Mouse (Mus musculus) liver, adult 2 months (tissue): ENCODE results near the gene She. TPM values are rescaled to one million over a fixed set of nuclear protein-coding genes. Genes with fewer than 3 reads are reported as not detected.
A peak's percentile ranks its signal among the peaks of the same experiment; 100 is the strongest.
"Not testable (repeated sequence)": the region's sequence is repeated elsewhere in the genome, so short reads cannot be mapped to it uniquely, and the experiment has no call there.

Source experiments
- DNase-seq: peaks from one replicate; pipeline ENCODE4 v3.0.0-alpha.2; 2011; ENCODE audit warnings: low read depth, low spot score; ENCODE audit errors: extremely low read depth
- H3K27ac ChIP-seq: fragments of 200-500 bp; replicated peaks from 2 replicates; pipeline ENCODE4 v1.5.1; 2012; ENCODE audit warnings: low read depth, mild to moderate bottlenecking, control low read depth, inconsistent platforms, low read length; ENCODE audit not compliant: insufficient read depth
- H3K27me3 ChIP-seq: fragments of 200-500 bp; 2 replicates; pipeline ENCODE4 v1.6.1; 2012; ENCODE audit warnings: mild to moderate bottlenecking, moderate library complexity, low read length, inconsistent platforms; ENCODE audit not compliant: control insufficient read depth, insufficient read depth
- H3K36me3 ChIP-seq: fragments of 200-500 bp; 2 replicates; pipeline ENCODE4 v1.6.1; 2012; ENCODE audit warnings: low read length, inconsistent platforms; ENCODE audit not compliant: control insufficient read depth, insufficient read depth
- H3K4me1 ChIP-seq: fragments of 200-500 bp; 2 replicates; pipeline ENCODE4 v1.6.1; 2011; ENCODE audit warnings: low read length; ENCODE audit not compliant: control insufficient read depth, insufficient read depth
- H3K4me3 ChIP-seq: fragments of 200-500 bp; 2 replicates; pipeline ENCODE4 v1.5.1; 2011; ENCODE audit warnings: low read depth, mild to moderate bottlenecking, control low read depth, low read length, moderate library complexity; ENCODE audit not compliant: insufficient read depth
- H3K79me2 ChIP-seq: fragments of 200-500 bp; 2 replicates; pipeline ENCODE4 v1.6.1; 2012; ENCODE audit warnings: inconsistent platforms, mild to moderate bottlenecking, low read length, moderate library complexity; ENCODE audit not compliant: control insufficient read depth, insufficient read depth
- H3K9ac ChIP-seq: fragments of 200-500 bp; 2 replicates; pipeline ENCODE4 v1.6.1; 2012; ENCODE audit warnings: low read depth, mild to moderate bottlenecking, control low read depth, inconsistent platforms, low read length
- CTCF ChIP-seq: fragments of 200-500 bp; IDR thresholded peaks from 2 replicates; pipeline ENCODE4 v1.5.1; 2011; ENCODE audit warnings: low read depth, low read length, control low read depth
- POLR2A ChIP-seq: fragments of 200-500 bp; IDR thresholded peaks from 2 replicates; pipeline ENCODE4 v1.6.1; 2011; ENCODE audit warnings: low read length, control low read depth; ENCODE audit not compliant: insufficient read depth; ENCODE audit errors: extremely low read depth
- WGBS: fragments of 180-500 bp; shearing (Covaris S2); methylation state at CpG from one replicate; pipeline ENCODE4 v1.1.7; 2018; 5-methylcytosine and 5-hydroxymethylcytosine counted together
- polyA plus RNA-seq: library from polyadenylated mRNA; depleted of rRNA; stranded (reverse); fragments of >200 nt; gene quantifications from 2 replicates; pipeline ENCODE4 v1.2.3, GENCODE M21; 2012
- total RNA-seq: library from RNA; depleted of rRNA; stranded (reverse); fragments of >200 nt; gene quantifications from 2 replicates; pipeline ENCODE4 v1.2.3, GENCODE M21; 2014

The She gene
- total and polyA plus RNA-seq, 2 experiments: 0.78 to 2.5 TPM

DNA sequence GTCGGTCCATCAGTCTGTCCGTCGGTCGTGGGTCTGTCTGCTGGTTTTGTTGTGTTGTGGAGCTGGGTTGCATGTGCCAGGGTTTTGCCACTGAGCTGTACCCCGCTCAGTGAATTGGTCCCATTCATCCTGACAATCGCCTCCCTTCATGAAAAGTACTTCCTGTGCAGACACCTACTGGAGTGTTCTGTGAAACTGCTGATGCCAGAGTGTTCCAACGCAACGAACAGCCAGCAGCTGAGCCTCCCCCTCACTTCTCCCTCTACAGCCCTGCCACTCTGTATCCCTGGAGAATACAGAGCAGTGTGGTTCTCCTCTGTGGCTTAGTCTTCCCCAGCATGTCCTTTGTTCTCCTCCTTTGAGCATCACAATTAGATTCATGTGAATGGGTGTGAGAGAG, 27.7 kb downstream of the She start:
- no peak for DNase-seq
- no peaks in the 10 kb centered on the region for H3K79me2 ChIP-seq
- H3K4me3 ChIP-seq: no peak overlapping the region
- no peaks in the 10 kb centered on the region for H3K36me3 ChIP-seq
- no peak overlapping the region for H3K9ac ChIP-seq
- no peak for TF ChIP-seq POLR2A
- no peak for TF ChIP-seq CTCF
- H3K27me3 ChIP-seq: no peaks in the 10 kb centered on the region
- H3K4me1 ChIP-seq: peaks cover 13% of the 10 kb centered on the region; the same call in 1 of the 2 replicates
- 71% methylated on average over 8 of the region's 8 CpGs for WGBS
- H3K27ac ChIP-seq: no peak overlapping the region

DNA sequence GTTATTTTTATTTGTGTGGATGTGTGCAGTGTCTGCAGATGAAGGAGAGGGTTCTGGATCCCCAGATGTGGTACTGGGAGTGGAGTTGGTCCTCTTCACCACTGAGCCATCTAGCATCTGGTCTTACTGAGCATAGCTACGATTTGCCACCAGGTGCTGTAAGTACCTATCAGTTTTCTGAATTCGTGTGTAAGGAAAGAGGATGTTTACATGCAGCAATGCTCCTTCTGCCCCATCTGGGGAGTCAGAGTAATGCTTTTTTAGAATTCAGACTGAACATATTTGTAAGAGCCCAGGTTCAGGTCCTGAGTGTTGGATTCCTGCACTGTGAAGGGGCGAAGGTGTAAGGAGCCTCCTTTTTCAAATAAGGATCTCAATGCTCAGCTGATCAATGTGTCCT, 28.8 kb downstream of the She start:
- no peak for DNase-seq
- no peaks in the 10 kb centered on the region for H3K79me2 ChIP-seq
- TF ChIP-seq CTCF (no peak), POLR2A (no peak)
- no peak overlapping the region for H3K27ac ChIP-seq
- 77% methylated on average over 3 of the region's 3 CpGs for WGBS
- no peaks in the 10 kb centered on the region for H3K27me3 ChIP-seq
- H3K9ac ChIP-seq: no peak overlapping the region
- peaks cover 11% of the 10 kb centered on the region; the same call in 1 of the 2 replicates for H3K4me1 ChIP-seq
- H3K36me3 ChIP-seq: no peaks in the 10 kb centered on the region
- H3K4me3 ChIP-seq: no peak overlapping the region

DNA sequence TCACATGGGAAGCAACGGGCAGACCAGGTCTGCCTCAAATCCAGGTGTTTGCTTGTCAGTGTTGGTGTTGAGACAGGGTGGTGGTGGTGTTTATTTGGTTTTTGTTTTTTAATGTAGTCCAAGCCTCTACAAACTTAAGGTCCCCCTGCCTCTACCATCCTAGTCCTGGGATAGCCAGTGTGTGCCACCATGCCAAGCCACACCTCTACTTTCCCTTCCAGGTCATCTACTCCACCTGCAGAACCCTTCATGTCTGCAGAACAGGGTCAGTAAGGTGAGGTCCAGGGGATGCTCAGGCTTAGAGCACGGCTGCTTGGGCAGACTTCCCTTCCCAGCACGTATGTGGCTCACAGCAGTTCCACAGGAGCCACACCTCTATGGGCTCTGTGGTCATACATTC, 29.2 kb downstream of the She start:
- TF ChIP-seq POLR2A: no peak
- no peak for TF ChIP-seq CTCF
- H3K27me3 ChIP-seq: no peaks in the 10 kb centered on the region
- no peak for DNase-seq
- no peak overlapping the region for H3K27ac ChIP-seq
- no peaks in the 10 kb centered on the region for H3K79me2 ChIP-seq
- H3K4me3 ChIP-seq: no peak overlapping the region
- peaks cover 11% of the 10 kb centered on the region; the same call in 1 of the 2 replicates for H3K4me1 ChIP-seq
- no peaks in the 10 kb centered on the region for H3K36me3 ChIP-seq
- WGBS: 54% methylated on average over 3 of the region's 3 CpGs
- H3K9ac ChIP-seq: no peak overlapping the region

DNA sequence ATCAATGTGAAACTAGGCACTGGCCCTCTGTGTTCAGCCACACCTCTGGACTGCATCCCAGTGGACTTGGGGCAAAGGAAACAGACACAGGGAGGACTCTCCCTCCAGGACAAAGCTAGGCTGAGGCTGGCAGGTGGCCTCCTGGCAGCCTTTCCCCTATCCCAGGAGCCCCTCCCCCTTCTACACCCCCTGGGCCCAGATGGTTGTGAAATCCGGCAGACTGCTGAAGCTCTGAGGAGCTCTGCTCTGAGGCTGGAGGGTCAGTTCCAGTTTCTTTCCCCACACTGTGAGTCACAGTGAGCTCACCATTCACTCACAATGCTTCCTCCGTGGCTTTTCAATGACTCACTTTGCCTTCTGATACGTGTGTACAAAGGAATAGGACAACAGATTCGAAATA, 29.9 kb downstream of the She start:
- Histone ChIP-seq H3K4me3 (no peak overlapping the region), H3K27ac (0 out of 2 replicates have a peak overlapping the region, but pooled peaks have one; percentile 2), H3K4me1 (peaks cover 11% of the 10 kb centered on the region; the same call in 1 of the 2 replicates), H3K79me2 (no peaks in the 10 kb centered on the region), H3K27me3 (no peaks in the 10 kb centered on the region), H3K9ac (no peak overlapping the region), H3K36me3 (no peaks in the 10 kb centered on the region)
- TF ChIP-seq CTCF (no peak), POLR2A (no peak)
- peak; percentile 89 for DNase-seq
- WGBS: 11% methylated on average over 4 of the region's 4 CpGs

DNA sequence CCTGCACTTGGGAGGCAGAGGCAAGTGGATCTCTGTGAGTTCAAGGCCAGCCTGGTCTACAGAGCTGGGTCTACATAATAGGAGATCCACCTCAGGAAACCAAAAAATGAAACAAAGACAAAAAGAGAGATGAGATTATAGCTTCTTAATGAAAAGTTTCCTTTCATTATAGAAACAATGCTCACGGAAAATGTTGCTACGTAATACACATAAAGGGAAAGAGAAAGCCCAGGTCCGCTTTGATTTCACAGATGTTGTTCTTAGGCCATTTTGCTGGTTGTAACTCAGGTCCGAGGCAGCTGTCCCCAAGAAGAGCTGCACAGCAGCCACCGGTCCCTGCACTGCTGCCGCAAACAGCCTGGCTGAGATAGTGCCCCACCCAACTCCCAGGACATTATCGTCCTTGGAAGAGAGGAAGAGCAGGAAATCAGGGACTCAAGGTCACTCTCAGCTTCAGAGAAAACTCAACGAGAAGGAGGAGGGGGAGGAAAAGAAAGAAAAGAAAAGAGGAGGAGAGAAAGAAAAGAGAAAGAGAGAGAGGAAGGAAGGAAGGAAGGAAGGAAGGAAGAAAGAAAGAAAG, 31.1 kb downstream of the She start:
- 75% methylated on average over 8 of the region's 8 CpGs for WGBS
- Histone ChIP-seq H3K27ac (no peak overlapping the region), H3K27me3 (no peaks in the 10 kb centered on the region), H3K79me2 (no peaks in the 10 kb centered on the region), H3K9ac (no peak overlapping the region), H3K4me3 (no peak overlapping the region), H3K4me1 (peaks cover 11% of the 10 kb centered on the region; the same call in 1 of the 2 replicates), H3K36me3 (no peaks in the 10 kb centered on the region)
- no peak for DNase-seq
- TF ChIP-seq POLR2A (no peak), CTCF (no peak)

DNA sequence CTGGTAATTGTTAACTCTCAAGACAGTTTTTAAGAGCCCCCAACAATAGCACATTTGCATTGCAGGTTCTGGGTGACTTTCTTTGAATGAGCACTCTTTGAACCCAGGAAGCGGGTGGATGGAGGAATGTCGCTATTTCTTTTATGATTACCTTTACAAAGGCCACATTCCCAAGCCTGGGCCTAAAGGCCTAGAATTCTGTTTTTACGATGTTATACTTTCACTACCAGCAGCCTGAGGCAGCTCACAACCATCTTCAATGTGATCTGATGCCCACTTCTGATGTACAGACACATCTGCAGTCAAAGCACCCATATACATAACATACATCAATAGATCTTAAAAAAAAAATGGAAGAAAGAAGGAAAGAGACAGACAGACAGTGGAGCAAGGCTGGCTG, 32.1 kb downstream of the She start:
- H3K27me3 ChIP-seq, DNase-seq, H3K4me3 ChIP-seq, H3K36me3 ChIP-seq, H3K79me2 ChIP-seq, H3K27ac ChIP-seq, H3K9ac ChIP-seq: not testable (repeated sequence)
- peaks cover 11% of the 10 kb centered on the region; the same call in 1 of the 2 replicates for H3K4me1 ChIP-seq
- WGBS: 88% methylated on average over 3 of the region's 3 CpGs
